Mouse (Mus musculus): ENCODE data around the gene Telo2. TPM values are rescaled to one million over a fixed set of nuclear protein-coding genes. Genes with fewer than 3 reads are reported as not detected.

The Telo2 gene
- polyA plus RNA-seq, 1 experiment from 2014 or later = 24.2 TPM

- DNase-seq (ENCODE audit: low spot score) (no peak), ATAC-seq (replicated peaks; ENCODE audit: low FRiP score, low read depth) (no peak)
- no peaks in the 10 kb centered on the region for H3K4me1 ChIP-seq (replicated peaks; ENCODE audit: insufficient read depth, low read length)
- TF ChIP-seq CTCF (IDR thresholded peaks at IDR 0.05; ENCODE audit: low read depth) = no peak
- H3K27ac ChIP-seq = no peak overlapping the region
- no peak overlapping the region for H3K9ac ChIP-seq (ENCODE audit: low read depth, low read length)
- WGBS = 89% methylated on average over 9 of the region's 9 CpGs
- H3K27me3 ChIP-seq (ENCODE audit: insufficient read depth, low read length) = no peaks in the 10 kb centered on the region
- H3K9me3 ChIP-seq (replicated peaks; ENCODE audit: low read length) = no peaks in the 10 kb centered on the region
- no peak overlapping the region for H3K4me3 ChIP-seq (replicated peaks; ENCODE audit: low read depth, low read length)
- H3K4me2 ChIP-seq (ENCODE audit: low read length) = no peak overlapping the region
- H3K36me3 ChIP-seq (ENCODE audit: insufficient read depth, low read length) = peaks cover 48% of the 10 kb centered on the region
Measured at GRCm38 (mm10) chr17:25053274-25053673, 62.5 kb downstream of the Telo2 start.

Other genes starting within 250 kb of the Telo2 start
- 6.8 and 8.2 TPM in 2 replicates for gene Igfals, start 250.0 kb downstream of the Telo2 start, polyA plus RNA-seq (2015; fragmentation: Nextera tagmentation; extraction: Ambion mirVana)
- gene Nubp2, start 229.6 kb downstream of the Telo2 start, polyA plus RNA-seq (2015; fragmentation: Nextera tagmentation; extraction: Ambion mirVana) = 55.9 and 57.5 TPM in 2 replicates
- 53.4 and 55.9 TPM in 2 replicates for gene Spsb3, start 229.3 kb downstream of the Telo2 start, polyA plus RNA-seq (2015; fragmentation: Nextera tagmentation; extraction: Ambion mirVana)
- 29.5 and 29.6 TPM in 2 replicates for gene Eme2, start 220.9 kb downstream of the Telo2 start, polyA plus RNA-seq (2015; fragmentation: Nextera tagmentation; extraction: Ambion mirVana)
- 141 TPM in 2 replicates for gene Mrps34, start 220.9 kb downstream of the Telo2 start, polyA plus RNA-seq (2015; fragmentation: Nextera tagmentation; extraction: Ambion mirVana)
- gene Nme3, start 219.5 kb downstream of the Telo2 start, polyA plus RNA-seq (2015; fragmentation: Nextera tagmentation; extraction: Ambion mirVana) = 87.1 and 93.1 TPM in 2 replicates
- gene Mapk8ip3, start 179.0 kb downstream of the Telo2 start, polyA plus RNA-seq (2015; fragmentation: Nextera tagmentation; extraction: Ambion mirVana) = 12.7 and 13.7 TPM in 2 replicates
- 95.0 and 108 TPM in 2 replicates for gene Jpt2, start 155.3 kb downstream of the Telo2 start, polyA plus RNA-seq (2015; fragmentation: Nextera tagmentation; extraction: Ambion mirVana)
- 3.4 and 4.5 TPM in 2 replicates for gene Cramp1l, start 100.2 kb downstream of the Telo2 start, polyA plus RNA-seq (2015; fragmentation: Nextera tagmentation; extraction: Ambion mirVana)
- gene Ift140, start 99.9 kb downstream of the Telo2 start, polyA plus RNA-seq (2015; fragmentation: Nextera tagmentation; extraction: Ambion mirVana) = 10.1 and 10.9 TPM in 2 replicates
- gene Tmem204, start 32.4 kb downstream of the Telo2 start, polyA plus RNA-seq (2015; fragmentation: Nextera tagmentation; extraction: Ambion mirVana) = 54.5 and 59.9 TPM in 2 replicates
- not detected in 2 replicates for gene Ptx4, start 4.8 kb upstream of the Telo2 start, polyA plus RNA-seq (2015; fragmentation: Nextera tagmentation; extraction: Ambion mirVana)
- 14.7 and 17.2 TPM in 2 replicates for gene Clcn7, start 17.4 kb upstream of the Telo2 start, polyA plus RNA-seq (2015; fragmentation: Nextera tagmentation; extraction: Ambion mirVana)
- gene Ccdc154, start 46.5 kb upstream of the Telo2 start, polyA plus RNA-seq (2015; fragmentation: Nextera tagmentation; extraction: Ambion mirVana) = not detected in 2 replicates
- not detected in 2 replicates for gene Gm38655, start 59.5 kb upstream of the Telo2 start, polyA plus RNA-seq (2015; fragmentation: Nextera tagmentation; extraction: Ambion mirVana)
- 31.6 and 32.1 TPM in 2 replicates for gene BC003965, start 68.6 kb upstream of the Telo2 start, polyA plus RNA-seq (2015; fragmentation: Nextera tagmentation; extraction: Ambion mirVana)
- 7.0 and 7.5 TPM in 2 replicates for gene Unkl, start 72.4 kb upstream of the Telo2 start, polyA plus RNA-seq (2015; fragmentation: Nextera tagmentation; extraction: Ambion mirVana)
- 68.8 and 71.2 TPM in 2 replicates for gene Gnptg, start 124.2 kb upstream of the Telo2 start, polyA plus RNA-seq (2015; fragmentation: Nextera tagmentation; extraction: Ambion mirVana)
- gene Tsr3, start 124.2 kb upstream of the Telo2 start, polyA plus RNA-seq (2015; fragmentation: Nextera tagmentation; extraction: Ambion mirVana) = 50.1 and 52.3 TPM in 2 replicates
- gene Baiap3, start 140.4 kb upstream of the Telo2 start, polyA plus RNA-seq (2015; fragmentation: Nextera tagmentation; extraction: Ambion mirVana) = 1.0 and 1.5 TPM in 2 replicates
- 501 and 544 TPM in 2 replicates for gene Ube2i, start 158.7 kb upstream of the Telo2 start, polyA plus RNA-seq (2015; fragmentation: Nextera tagmentation; extraction: Ambion mirVana)
- 0.09 and 0.18 TPM in 2 replicates for gene Prss34, start 182.4 kb upstream of the Telo2 start, polyA plus RNA-seq (2015; fragmentation: Nextera tagmentation; extraction: Ambion mirVana)
- not detected in 2 replicates for gene Prss28, start 192.7 kb upstream of the Telo2 start, polyA plus RNA-seq (2015; fragmentation: Nextera tagmentation; extraction: Ambion mirVana)
- gene Prss29, start 202.7 kb upstream of the Telo2 start, polyA plus RNA-seq (2015; fragmentation: Nextera tagmentation; extraction: Ambion mirVana) = not detected in 2 replicates
- gene Tpsab1, start 229.6 kb upstream of the Telo2 start, polyA plus RNA-seq (2015; fragmentation: Nextera tagmentation; extraction: Ambion mirVana) = 0.19 and 0.55 TPM in 2 replicates